Mouse (Mus musculus): ENCODE results near the gene Phf13. TPM values are rescaled to one million over a fixed set of nuclear protein-coding genes. Genes with fewer than 3 reads are reported as not detected.

The Phf13 gene
- total and polyA plus RNA-seq, 3 experiments = 2.0 to 5.4 (median 2.9) TPM

DNA sequence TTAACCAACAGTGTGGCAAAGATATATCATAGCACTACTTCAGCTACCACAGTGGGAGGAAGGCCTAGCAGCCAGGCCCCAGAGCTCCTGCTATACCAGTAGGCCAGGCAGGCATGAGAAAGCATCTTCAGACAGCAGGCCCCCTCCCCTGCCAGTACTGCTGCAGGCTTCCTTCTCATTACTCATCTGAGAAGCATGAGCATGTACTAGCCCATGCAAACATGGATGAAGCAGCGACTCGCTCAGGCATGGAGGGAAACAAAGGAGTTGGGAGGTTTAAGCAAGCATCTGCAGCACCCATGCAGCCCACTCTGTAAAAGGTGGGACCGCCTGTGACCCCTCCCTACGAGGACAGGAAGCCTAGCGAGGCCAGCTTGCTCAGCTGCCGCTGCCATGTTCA, 23.0 kb upstream of the Phf13 start:
- ATAC-seq (ENCODE audit: extremely low read depth, insufficient number of reproducible peaks, low FRiP score, poor library complexity, severe bottlenecking) (no peak), DNase-seq (ENCODE audit: low spot score) (no peak)
- Histone ChIP-seq H3K9me3 (replicated peaks) (no peaks in the 10 kb centered on the region), H3K36me3 (replicated peaks) (peaks cover 100% of the 10 kb centered on the region), H3K4me1 (ENCODE audit: insufficient read depth, low read depth, low read length) (peaks cover 6% of the 10 kb centered on the region; the same call in 1 of the 2 replicates), H3K27me3 (ENCODE audit: insufficient read depth, low read length) (no peaks in the 10 kb centered on the region; the same call in 1 of the 2 replicates), H3K4me3 (ENCODE audit: low read depth, low read length) (no peak overlapping the region)
- TF ChIP-seq GATA1 (IDR thresholded peaks at IDR 0.05; ENCODE audit: borderline replicate concordance, low read length) (no peak), TAL1 (conservative IDR thresholded peaks at IDR 0.05; ENCODE audit: low read depth, low read length) (no peak), GATA2 (IDR thresholded peaks at IDR 0.05; ENCODE audit: borderline replicate concordance, low read depth, low read length) (no peak), CTCF (IDR thresholded peaks at IDR 0.05; ENCODE audit: low read depth, low read length) (no peak), POLR2AphosphoS5 (IDR thresholded peaks at IDR 0.05; ENCODE audit: insufficient replicate concordance, low read depth, low read length) (no peak)

DNA sequence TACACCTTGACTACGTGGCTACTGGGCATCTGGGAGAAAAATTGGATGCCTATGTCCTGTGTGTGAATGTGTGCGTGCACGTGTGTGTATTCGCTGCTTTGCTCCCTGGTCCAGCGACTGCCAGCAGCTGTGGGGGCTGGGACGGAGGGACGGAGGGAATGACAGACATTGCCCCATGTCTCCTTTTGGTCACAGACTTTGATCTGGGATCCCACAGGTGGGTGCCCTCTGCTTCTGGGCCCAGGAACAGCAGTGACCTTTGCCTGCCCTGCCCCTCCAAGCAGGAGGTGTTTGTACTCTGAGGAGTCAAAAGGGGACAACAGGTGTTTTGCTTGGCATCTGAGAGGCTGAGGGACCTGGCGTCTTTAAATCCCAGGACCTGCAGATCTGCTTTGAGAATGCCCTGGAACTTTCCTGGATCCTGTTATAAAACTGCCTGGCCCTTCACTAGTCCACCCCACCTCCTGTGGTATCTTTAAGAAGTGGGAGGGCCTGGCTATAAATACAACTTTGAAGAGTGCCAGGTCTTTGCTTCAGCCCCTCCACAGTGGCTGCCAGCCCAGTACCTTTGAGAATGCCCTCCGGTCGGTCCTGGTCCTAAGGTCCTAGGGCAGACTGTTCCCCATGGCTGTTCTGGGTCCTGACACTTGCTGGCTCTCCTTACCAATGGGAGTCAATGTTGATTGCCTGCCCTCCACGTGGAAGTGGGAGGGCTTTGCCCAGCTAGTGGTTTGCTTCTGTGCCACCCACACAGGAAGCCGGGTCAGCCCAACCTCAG, 17.2 kb upstream of the Phf13 start:
- ATAC-seq (ENCODE audit: extremely low read depth, insufficient number of reproducible peaks, low FRiP score, poor library complexity, severe bottlenecking) = no peak

DNA sequence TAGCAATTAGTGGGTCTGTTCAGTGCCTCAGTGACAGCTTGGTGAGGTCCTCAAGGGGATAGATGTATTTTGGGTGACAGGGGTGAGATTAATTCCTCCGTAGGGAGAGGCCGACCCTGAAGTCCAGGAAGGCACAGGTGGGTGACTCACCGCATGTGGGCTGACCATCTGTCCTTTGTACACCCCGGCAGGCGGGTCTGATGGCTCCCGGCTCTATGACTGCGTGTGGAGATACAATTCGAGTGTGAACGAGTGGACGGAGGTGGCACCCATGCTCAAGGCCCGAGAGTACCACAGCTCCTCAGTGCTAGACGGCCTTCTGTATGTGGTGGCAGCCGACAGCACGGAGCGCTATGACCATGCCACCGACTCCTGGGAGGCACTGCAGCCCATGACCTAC, 16.1 kb upstream of the Phf13 start:
- Histone ChIP-seq H3K9me3 (replicated peaks) (no peaks in the 10 kb centered on the region), H3K36me3 (replicated peaks) (peaks cover 68% of the 10 kb centered on the region), H3K4me1 (ENCODE audit: insufficient read depth, low read depth, low read length) (peaks cover 61% of the 10 kb centered on the region), H3K27me3 (ENCODE audit: insufficient read depth, low read length) (peaks cover 16% of the 10 kb centered on the region), H3K4me3 (ENCODE audit: low read depth, low read length) (peak overlapping the region; percentile 17; the same call in 1 of the 2 replicates)
- TF ChIP-seq CTCF (IDR thresholded peaks at IDR 0.05; ENCODE audit: low read depth, low read length) = no peak
- ATAC-seq (ENCODE audit: extremely low read depth, insufficient number of reproducible peaks, low FRiP score, poor library complexity, severe bottlenecking) (no peak), DNase-seq (ENCODE audit: low spot score) (no peak)

More for the DNA sequence above, 17.2 kb upstream of the Phf13 start:
- H3K4me3 ChIP-seq (ENCODE audit: low read depth, low read length) = no peak overlapping the region
- H3K4me1 ChIP-seq (ENCODE audit: insufficient read depth, low read depth, low read length) = peaks cover 52% of the 10 kb centered on the region
- TF ChIP-seq POLR2AphosphoS5 (IDR thresholded peaks at IDR 0.05; ENCODE audit: insufficient replicate concordance, low read depth, low read length) (no peak), CTCF (IDR thresholded peaks at IDR 0.05; ENCODE audit: low read depth, low read length) (no peak), TAL1 (conservative IDR thresholded peaks at IDR 0.05; ENCODE audit: low read depth, low read length) (no peak), GATA2 (IDR thresholded peaks at IDR 0.05; ENCODE audit: borderline replicate concordance, low read depth, low read length) (no peak), GATA1 (IDR thresholded peaks at IDR 0.05; ENCODE audit: borderline replicate concordance, low read length) (no peak)
- peaks cover 79% of the 10 kb centered on the region for H3K36me3 ChIP-seq (replicated peaks)
- H3K9me3 ChIP-seq (replicated peaks) = no peaks in the 10 kb centered on the region
- DNase-seq (ENCODE audit: low spot score) = no peak
- peaks cover 4% of the 10 kb centered on the region for H3K27me3 ChIP-seq (ENCODE audit: insufficient read depth, low read length)

DNA sequence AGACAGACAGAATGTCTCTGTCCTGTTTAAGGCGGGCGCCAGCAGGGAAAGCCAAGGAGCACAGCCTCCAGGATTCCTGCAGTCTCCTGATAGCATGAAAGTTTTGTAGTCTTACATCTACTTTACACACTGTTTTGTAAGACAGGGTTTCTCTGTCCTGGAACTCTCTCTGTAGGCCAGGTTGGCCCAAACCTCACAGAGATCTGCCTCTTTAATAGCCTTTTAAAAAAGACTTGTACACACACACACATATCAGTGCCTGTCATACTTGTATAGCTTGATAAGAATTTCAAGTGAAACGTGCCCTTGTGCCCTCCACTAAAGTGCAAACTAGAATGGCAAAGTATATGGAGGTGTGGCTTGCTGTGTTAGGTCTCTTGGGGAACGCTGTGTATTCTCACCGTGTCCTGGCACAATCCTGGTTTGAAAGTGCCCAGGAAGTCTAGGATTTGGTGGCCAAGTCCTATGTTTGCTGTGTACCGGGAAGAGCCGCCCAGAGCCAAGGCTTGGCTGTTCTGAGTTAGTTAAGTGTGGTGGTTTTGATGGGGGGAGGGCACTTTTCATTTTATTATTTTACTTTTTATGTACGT, 15.2 kb upstream of the Phf13 start:
- ATAC-seq (ENCODE audit: extremely low read depth, insufficient number of reproducible peaks, low FRiP score, poor library complexity, severe bottlenecking) = no peak
- TF ChIP-seq CTCF (IDR thresholded peaks at IDR 0.05; ENCODE audit: low read depth, low read length) = no peak
- no peak for TF ChIP-seq POLR2AphosphoS5 (IDR thresholded peaks at IDR 0.05; ENCODE audit: insufficient replicate concordance, low read depth, low read length)
- no peak for TF ChIP-seq GATA1 (IDR thresholded peaks at IDR 0.05; ENCODE audit: borderline replicate concordance, low read length)
- no peak for TF ChIP-seq GATA2 (IDR thresholded peaks at IDR 0.05; ENCODE audit: borderline replicate concordance, low read depth, low read length)
- no peak for TF ChIP-seq TAL1 (conservative IDR thresholded peaks at IDR 0.05; ENCODE audit: low read depth, low read length)
- peaks cover 60% of the 10 kb centered on the region for H3K36me3 ChIP-seq (replicated peaks)
- peak overlapping the region; percentile 95; the same call in 1 of the 2 replicates for H3K4me3 ChIP-seq (ENCODE audit: low read depth, low read length)
- peaks cover 23% of the 10 kb centered on the region for H3K27me3 ChIP-seq (ENCODE audit: insufficient read depth, low read length)
- DNase-seq (ENCODE audit: low spot score) = no peak
- H3K9me3 ChIP-seq (replicated peaks) = no peaks in the 10 kb centered on the region
- peaks cover 59% of the 10 kb centered on the region for H3K4me1 ChIP-seq (ENCODE audit: insufficient read depth, low read depth, low read length)

DNA sequence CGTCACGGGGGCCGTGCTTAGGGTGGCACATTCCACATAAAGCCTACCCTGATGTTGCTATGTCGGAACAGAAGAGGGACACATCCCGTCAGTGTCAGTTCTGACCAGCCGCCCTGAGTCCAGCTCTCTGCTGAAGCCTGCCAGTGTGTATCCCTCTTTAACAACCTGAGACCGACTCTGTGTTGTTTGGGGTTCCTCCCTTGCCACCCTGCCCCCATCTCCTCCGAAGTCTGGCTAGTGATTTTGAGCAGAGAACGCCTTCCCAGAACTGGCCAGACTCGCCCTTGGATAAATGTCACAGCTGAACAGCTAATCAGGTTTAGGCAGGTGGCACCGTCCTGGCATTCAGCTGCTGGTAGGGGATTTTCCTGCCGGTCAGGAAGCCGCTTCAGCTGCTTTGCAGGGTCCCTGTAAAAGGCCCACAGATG, 14.7 kb upstream of the Phf13 start:
- TF ChIP-seq TAL1 (conservative IDR thresholded peaks at IDR 0.05; ENCODE audit: low read depth, low read length) = no peak
- no peak for TF ChIP-seq GATA1 (IDR thresholded peaks at IDR 0.05; ENCODE audit: borderline replicate concordance, low read length)
- no peak for TF ChIP-seq CTCF (IDR thresholded peaks at IDR 0.05; ENCODE audit: low read depth, low read length)
- TF ChIP-seq GATA2 (IDR thresholded peaks at IDR 0.05; ENCODE audit: borderline replicate concordance, low read depth, low read length) = no peak
- no peak for TF ChIP-seq POLR2AphosphoS5 (IDR thresholded peaks at IDR 0.05; ENCODE audit: insufficient replicate concordance, low read depth, low read length)
- H3K4me3 ChIP-seq (ENCODE audit: low read depth, low read length) = peak overlapping the region; percentile 95
- no peaks in the 10 kb centered on the region for H3K9me3 ChIP-seq (replicated peaks)
- H3K27me3 ChIP-seq (ENCODE audit: insufficient read depth, low read length) = peaks cover 23% of the 10 kb centered on the region
- ATAC-seq (ENCODE audit: extremely low read depth, insufficient number of reproducible peaks, low FRiP score, poor library complexity, severe bottlenecking) (no peak; the same call in 1 of the 2 replicates), DNase-seq (ENCODE audit: low spot score) (no peak)
- H3K36me3 ChIP-seq (replicated peaks) = peaks cover 54% of the 10 kb centered on the region
- H3K4me1 ChIP-seq (ENCODE audit: insufficient read depth, low read depth, low read length) = peaks cover 59% of the 10 kb centered on the region

DNA sequence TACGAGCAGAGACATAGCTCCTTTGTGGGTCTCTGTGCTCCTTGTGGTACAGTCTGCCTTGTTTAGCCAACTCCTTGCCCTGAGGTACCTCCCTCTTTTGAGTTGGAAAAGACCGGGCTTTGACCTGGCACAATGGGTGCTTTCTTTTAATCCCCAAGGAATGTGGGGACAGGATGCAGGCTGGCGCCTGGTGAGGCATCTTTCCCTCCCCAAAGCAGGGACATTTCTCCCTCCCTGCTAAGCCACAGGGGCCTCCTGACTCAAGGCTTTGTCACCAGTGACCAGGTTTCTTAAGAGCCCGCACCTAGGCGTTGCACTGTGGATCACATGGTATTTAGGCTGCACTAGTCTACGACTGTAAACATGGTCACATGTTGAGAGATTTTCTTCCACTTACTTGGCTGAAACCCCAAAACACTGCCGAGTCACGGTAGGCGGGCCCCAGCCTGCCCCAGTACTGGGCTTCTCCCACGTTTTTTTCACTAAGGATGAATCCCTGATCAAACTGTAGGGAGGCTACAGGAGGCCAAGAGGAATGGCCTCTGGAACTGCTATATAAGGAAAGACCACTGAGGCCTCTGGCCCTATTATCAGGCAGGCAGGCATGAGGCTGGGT, 14.1 kb upstream of the Phf13 start:
- H3K4me1 ChIP-seq (ENCODE audit: insufficient read depth, low read depth, low read length) = peaks cover 59% of the 10 kb centered on the region
- H3K9me3 ChIP-seq (replicated peaks) = no peaks in the 10 kb centered on the region
- H3K36me3 ChIP-seq (replicated peaks) = peaks cover 49% of the 10 kb centered on the region
- peak; percentile 80 for DNase-seq (ENCODE audit: low spot score)
- peak overlapping the region; percentile 95 for H3K4me3 ChIP-seq (ENCODE audit: low read depth, low read length)
- TF ChIP-seq GATA2 (IDR thresholded peaks at IDR 0.05; ENCODE audit: borderline replicate concordance, low read depth, low read length) (no peak), POLR2AphosphoS5 (IDR thresholded peaks at IDR 0.05; ENCODE audit: insufficient replicate concordance, low read depth, low read length) (no peak), TAL1 (conservative IDR thresholded peaks at IDR 0.05; ENCODE audit: low read depth, low read length) (no peak), CTCF (IDR thresholded peaks at IDR 0.05; ENCODE audit: low read depth, low read length) (no peak), GATA1 (IDR thresholded peaks at IDR 0.05; ENCODE audit: borderline replicate concordance, low read length) (no peak)
- ATAC-seq (ENCODE audit: extremely low read depth, insufficient number of reproducible peaks, low FRiP score, poor library complexity, severe bottlenecking) = peak; percentile 77
- peaks cover 27% of the 10 kb centered on the region for H3K27me3 ChIP-seq (ENCODE audit: insufficient read depth, low read length)
